Mouse (Mus musculus) C2C12 (cell line): ENCODE measurements around the gene Cdh11.

ENCODE experiments used
- CTCF ChIP-seq: IDR thresholded peaks from one replicate; pipeline ENCODE4 v1.5.1; 2011; ENCODE audit not compliant: control insufficient read depth, insufficient read depth, insufficient read length
- USF1 ChIP-seq: IDR thresholded peaks from one replicate; pipeline ENCODE4 v1.6.1; 2011; ENCODE audit warnings: low read depth, mild to moderate bottlenecking, control low read depth, moderate library complexity

DNA sequence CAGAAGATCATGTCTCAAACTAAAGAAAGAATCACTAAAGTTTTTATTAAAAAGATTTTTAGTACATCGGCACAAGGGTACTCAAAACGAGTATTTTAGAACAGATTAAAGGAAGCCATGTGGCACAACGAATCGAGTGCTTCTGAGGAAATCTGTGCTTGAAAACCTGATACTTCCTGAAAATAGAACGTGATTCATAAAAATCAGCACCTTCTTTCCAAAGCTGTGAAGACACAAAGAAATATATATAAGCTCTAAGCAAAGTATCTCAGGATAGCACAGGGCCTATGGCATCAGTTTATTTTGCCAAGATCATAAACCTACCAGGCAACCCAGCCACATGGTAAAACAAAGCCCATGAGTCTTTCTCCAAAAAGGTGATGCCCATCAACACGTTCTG is 191.5 kb downstream of the Cdh11 start:
- TF ChIP-seq CTCF (no peak), USF1 (no peak)
